Mouse (Mus musculus): Measurements from ENCODE around the gene Psmb8. TPM values are rescaled to one million over a fixed set of nuclear protein-coding genes. Genes with fewer than 3 reads are reported as not detected.
"Not testable (repeated sequence)": the region's sequence is repeated elsewhere in the genome, so short reads cannot be mapped to it uniquely, and the experiment has no call there.

Psmb8 gene
- total RNA-seq, 2 experiments from 2014 or later: 4.1 to 5.8 TPM

- DNase-seq (ENCODE audit: low spot score in 2 of 2): no peak
These were observed 12.2 kb downstream of the Psmb8 start for GRCm38 (mm10) chr17:34209680-34210079.

GRCm38 (mm10) chr17:34210599-34210998 is 13.1 kb downstream of the Psmb8 start:
- DNase-seq (ENCODE audit: low spot score in 2 of 2): no peak

GRCm38 (mm10) chr17:34211746-34212365 is 14.3 kb downstream of the Psmb8 start:
- no peak for DNase-seq (ENCODE audit: low spot score in 2 of 2)

GRCm38 (mm10) chr17:34213936-34214335 is 16.4 kb downstream of the Psmb8 start:
- DNase-seq (ENCODE audit: low spot score in 2 of 2): no peak

- no peak for DNase-seq (ENCODE audit: low spot score in 2 of 2)
These were observed 17.7 kb downstream of the Psmb8 start for GRCm38 (mm10) chr17:34215176-34215575.

GRCm38 (mm10) chr17:34217216-34217928 is 19.9 kb downstream of the Psmb8 start:
- no peak for DNase-seq (ENCODE audit: low spot score in 2 of 2)

GRCm38 (mm10) chr17:34217986-34218385 is 20.5 kb downstream of the Psmb8 start:
- DNase-seq (ENCODE audit: low spot score in 2 of 2): no peak

GRCm38 (mm10) chr17:34218675-34219074 is 21.2 kb downstream of the Psmb8 start:
- DNase-seq (ENCODE audit: low spot score in 2 of 2): no peak

- DNase-seq (ENCODE audit: low spot score in 2 of 2): not testable (repeated sequence)
These were observed 21.6 kb downstream of the Psmb8 start for GRCm38 (mm10) chr17:34219096-34219495.

GRCm38 (mm10) chr17:34219801-34220200 is 22.3 kb downstream of the Psmb8 start:
- DNase-seq (ENCODE audit: low spot score in 2 of 2): peak in 1 of 2 experiments; percentile 52

- DNase-seq (ENCODE audit: low spot score in 2 of 2): not testable (repeated sequence)
These were observed 22.9 kb downstream of the Psmb8 start for GRCm38 (mm10) chr17:34220401-34220800.

- DNase-seq (ENCODE audit: low spot score in 2 of 2): no peak
These were observed 27.3 kb downstream of the Psmb8 start for GRCm38 (mm10) chr17:34224816-34225215.

GRCm38 (mm10) chr17:34225426-34225825 is 27.9 kb downstream of the Psmb8 start:
- no peak for DNase-seq (ENCODE audit: low spot score in 2 of 2)

GRCm38 (mm10) chr17:34225911-34226310 is 28.4 kb downstream of the Psmb8 start:
- not testable (repeated sequence) for DNase-seq (ENCODE audit: low spot score in 2 of 2)

GRCm38 (mm10) chr17:34230971-34231370 is 33.5 kb downstream of the Psmb8 start:
- not testable (repeated sequence) for DNase-seq (ENCODE audit: low spot score in 2 of 2)

- not testable (repeated sequence) for DNase-seq (ENCODE audit: low spot score in 2 of 2)
These were observed 34.5 kb downstream of the Psmb8 start for GRCm38 (mm10) chr17:34232021-34232420.

GRCm38 (mm10) chr17:34234926-34235325 is 37.4 kb downstream of the Psmb8 start:
- DNase-seq (ENCODE audit: low spot score in 2 of 2): peak; percentile 43 to 83

GRCm38 (mm10) chr17:34236691-34237090 is 39.2 kb downstream of the Psmb8 start:
- DNase-seq (ENCODE audit: low spot score in 2 of 2): no peak

GRCm38 (mm10) chr17:34237741-34238140 is 40.2 kb downstream of the Psmb8 start:
- DNase-seq (ENCODE audit: low spot score in 2 of 2): no peak

- DNase-seq (ENCODE audit: low spot score in 2 of 2): peak in 1 of 2 experiments; percentile 62
These were observed 41.2 kb downstream of the Psmb8 start, which contains the start of gene H2-Ob for GRCm38 (mm10) chr17:34238706-34239105. Gene H2-Ob, plus strand, starts transcription at chr17:34238903.

GRCm38 (mm10) chr17:34239601-34240041 is 42.1 kb downstream of the Psmb8 start:
- no peak for DNase-seq (ENCODE audit: low spot score in 2 of 2)

- no peak for DNase-seq (ENCODE audit: low spot score in 2 of 2)
These were observed 42.8 kb downstream of the Psmb8 start for GRCm38 (mm10) chr17:34240366-34240765.

GRCm38 (mm10) chr17:34240916-34241315 is 43.4 kb downstream of the Psmb8 start:
- DNase-seq (ENCODE audit: low spot score in 2 of 2): no peak

Measured in layer of hippocampus, adult 18-20 months (tissue).